Mouse (Mus musculus): ENCODE data around the gene Ryr3. TPM values are rescaled to one million over a fixed set of nuclear protein-coding genes. Genes with fewer than 3 reads are reported as not detected.

Ryr3 gene
- total and polyA plus RNA-seq, 3 experiments, result 0.33 TPM; not detected in 2

DNA sequence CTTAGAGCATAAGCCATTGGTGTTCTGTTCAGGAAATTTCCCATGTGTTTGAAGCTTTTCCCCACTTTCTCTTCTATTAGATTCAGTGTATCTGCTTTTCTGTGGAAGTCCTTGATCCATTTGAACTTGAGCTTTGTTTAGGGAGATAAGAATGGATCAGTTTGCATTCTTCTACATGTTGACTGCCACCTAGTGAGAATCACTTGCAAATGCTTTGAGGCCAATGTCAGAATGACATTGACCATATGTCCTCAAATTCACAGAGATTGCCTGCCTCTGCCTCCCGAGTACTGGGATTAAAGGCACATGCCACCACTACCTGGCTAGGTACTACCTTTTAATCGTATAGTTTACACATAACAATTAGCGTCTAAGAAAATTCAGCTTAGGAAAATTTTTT lies 604.3 kb downstream of the Ryr3 start:
- ATAC-seq (ENCODE audit: extremely low read depth, insufficient number of reproducible peaks, low FRiP score, poor library complexity, severe bottlenecking) (peak; percentile 45; the same call in 1 of the 2 replicates), DNase-seq (ENCODE audit: low spot score) (no peak)
- no peaks in the 10 kb centered on the region for H3K4me1 ChIP-seq (ENCODE audit: insufficient read depth, low read depth, low read length)

DNA sequence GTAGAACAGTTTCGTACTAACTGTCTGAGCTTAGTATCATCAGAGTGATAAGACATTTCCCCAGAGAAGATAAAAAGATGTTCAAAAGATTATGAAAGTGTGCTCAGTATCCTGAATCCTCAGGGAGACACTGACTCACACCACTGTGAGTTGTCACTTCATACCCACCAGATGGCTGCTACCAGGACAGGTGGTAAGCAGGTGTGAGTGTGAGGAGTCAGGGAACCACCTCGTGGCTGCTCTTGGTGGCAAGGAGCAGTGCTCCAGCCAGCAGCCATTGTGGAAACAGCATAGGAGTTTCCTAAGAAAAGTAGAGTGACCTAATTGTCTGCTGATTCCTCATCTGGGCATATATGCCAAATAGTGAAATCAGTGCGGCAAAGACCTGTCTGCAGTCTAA lies 610.4 kb downstream of the Ryr3 start:
- Histone ChIP-seq H3K4me1 (ENCODE audit: insufficient read depth, low read depth, low read length) (no peaks in the 10 kb centered on the region), H3K36me3 (replicated peaks) (peaks cover 2% of the 10 kb centered on the region), H3K27me3 (ENCODE audit: insufficient read depth, low read length) (no peaks in the 10 kb centered on the region), H3K9me3 (replicated peaks) (no peaks in the 10 kb centered on the region), H3K4me3 (ENCODE audit: low read depth, low read length) (no peak overlapping the region)
- no peak for DNase-seq (ENCODE audit: low spot score)
- no peak for ATAC-seq (ENCODE audit: extremely low read depth, insufficient number of reproducible peaks, low FRiP score, poor library complexity, severe bottlenecking)
- TF ChIP-seq CTCF (IDR thresholded peaks at IDR 0.05; ENCODE audit: low read depth, low read length), result no peak
- TF ChIP-seq POLR2AphosphoS5 (IDR thresholded peaks at IDR 0.05; ENCODE audit: insufficient replicate concordance, low read depth, low read length), result no peak
- no peak for TF ChIP-seq GATA1 (IDR thresholded peaks at IDR 0.05; ENCODE audit: borderline replicate concordance, low read length)
- TF ChIP-seq TAL1 (conservative IDR thresholded peaks at IDR 0.05; ENCODE audit: low read depth, low read length), result no peak
- TF ChIP-seq GATA2 (IDR thresholded peaks at IDR 0.05; ENCODE audit: borderline replicate concordance, low read depth, low read length), result no peak

More for the DNA sequence above, 604.3 kb downstream of the Ryr3 start:
- TF ChIP-seq GATA1 (IDR thresholded peaks at IDR 0.05; ENCODE audit: borderline replicate concordance, low read length), result no peak
- no peak for TF ChIP-seq POLR2AphosphoS5 (IDR thresholded peaks at IDR 0.05; ENCODE audit: insufficient replicate concordance, low read depth, low read length)
- TF ChIP-seq GATA2 (IDR thresholded peaks at IDR 0.05; ENCODE audit: borderline replicate concordance, low read depth, low read length), result no peak
- no peak for TF ChIP-seq CTCF (IDR thresholded peaks at IDR 0.05; ENCODE audit: low read depth, low read length)
- TF ChIP-seq TAL1 (conservative IDR thresholded peaks at IDR 0.05; ENCODE audit: low read depth, low read length), result no peak
- no peaks in the 10 kb centered on the region for H3K27me3 ChIP-seq (ENCODE audit: insufficient read depth, low read length)
- no peaks in the 10 kb centered on the region for H3K9me3 ChIP-seq (replicated peaks)
- H3K4me3 ChIP-seq (ENCODE audit: low read depth, low read length), result no peak overlapping the region
- peaks cover 3% of the 10 kb centered on the region for H3K36me3 ChIP-seq (replicated peaks)

DNA sequence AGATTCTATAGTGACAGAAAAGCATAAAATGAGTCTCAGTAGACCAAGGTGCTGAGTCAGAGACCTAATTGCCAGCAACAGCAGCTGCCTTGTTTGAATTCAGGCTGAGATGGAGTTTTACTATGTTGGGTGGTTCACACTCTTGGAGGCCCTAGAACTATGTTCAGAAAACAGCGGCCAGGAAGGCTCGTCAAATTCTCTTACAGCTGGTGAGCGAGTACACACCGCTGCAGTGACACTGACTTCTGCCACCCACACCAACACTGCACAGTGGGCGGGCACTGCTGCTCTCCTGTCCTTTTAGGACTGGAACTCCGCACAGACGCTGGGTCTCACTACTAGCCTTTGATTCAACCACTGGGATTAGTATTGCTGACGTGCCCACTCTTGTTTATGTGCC lies 614.4 kb downstream of the Ryr3 start:
- H3K9me3 ChIP-seq (replicated peaks), result no peaks in the 10 kb centered on the region
- no peaks in the 10 kb centered on the region for H3K4me1 ChIP-seq (ENCODE audit: insufficient read depth, low read depth, low read length)
- no peak overlapping the region for H3K4me3 ChIP-seq (ENCODE audit: low read depth, low read length)
- TF ChIP-seq GATA1 (IDR thresholded peaks at IDR 0.05; ENCODE audit: borderline replicate concordance, low read length) (no peak), GATA2 (IDR thresholded peaks at IDR 0.05; ENCODE audit: borderline replicate concordance, low read depth, low read length) (no peak), CTCF (IDR thresholded peaks at IDR 0.05; ENCODE audit: low read depth, low read length) (no peak), TAL1 (conservative IDR thresholded peaks at IDR 0.05; ENCODE audit: low read depth, low read length) (no peak), POLR2AphosphoS5 (IDR thresholded peaks at IDR 0.05; ENCODE audit: insufficient replicate concordance, low read depth, low read length) (no peak)
- no peak for ATAC-seq (ENCODE audit: extremely low read depth, insufficient number of reproducible peaks, low FRiP score, poor library complexity, severe bottlenecking)
- peaks cover 2% of the 10 kb centered on the region for H3K36me3 ChIP-seq (replicated peaks)
- DNase-seq (ENCODE audit: low spot score), result no peak
- no peaks in the 10 kb centered on the region for H3K27me3 ChIP-seq (ENCODE audit: insufficient read depth, low read length)

DNA sequence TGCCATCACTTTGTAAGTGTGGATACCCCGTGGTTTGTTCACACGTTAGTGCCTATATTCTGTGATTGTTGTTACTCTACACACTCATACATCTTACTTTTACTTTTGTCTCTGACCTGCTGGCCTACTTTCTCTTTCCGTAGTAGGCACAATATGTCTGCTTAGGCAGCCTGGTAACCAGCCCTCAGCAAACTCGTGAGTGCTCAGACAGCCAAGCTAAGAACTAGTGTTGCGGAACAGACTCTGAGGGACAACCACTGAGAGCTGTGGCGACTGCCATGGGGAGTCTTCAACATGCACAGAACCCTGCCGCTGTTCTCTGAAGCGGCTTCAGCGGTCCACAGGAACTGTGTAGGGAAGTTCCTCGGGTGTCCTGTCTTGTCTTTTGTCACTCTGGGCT lies 616.7 kb downstream of the Ryr3 start:
- DNase-seq (ENCODE audit: low spot score) (no peak), ATAC-seq (ENCODE audit: extremely low read depth, insufficient number of reproducible peaks, low FRiP score, poor library complexity, severe bottlenecking) (no peak)
- no peaks in the 10 kb centered on the region for H3K9me3 ChIP-seq (replicated peaks)
- H3K4me1 ChIP-seq (ENCODE audit: insufficient read depth, low read depth, low read length), result no peaks in the 10 kb centered on the region
- no peak overlapping the region for H3K4me3 ChIP-seq (ENCODE audit: low read depth, low read length)
- H3K36me3 ChIP-seq (replicated peaks), result peaks cover 2% of the 10 kb centered on the region
- no peak for TF ChIP-seq POLR2AphosphoS5 (IDR thresholded peaks at IDR 0.05; ENCODE audit: insufficient replicate concordance, low read depth, low read length)
- no peak for TF ChIP-seq TAL1 (conservative IDR thresholded peaks at IDR 0.05; ENCODE audit: low read depth, low read length)
- TF ChIP-seq GATA2 (IDR thresholded peaks at IDR 0.05; ENCODE audit: borderline replicate concordance, low read depth, low read length), result no peak
- no peaks in the 10 kb centered on the region for H3K27me3 ChIP-seq (ENCODE audit: insufficient read depth, low read length)

DNA sequence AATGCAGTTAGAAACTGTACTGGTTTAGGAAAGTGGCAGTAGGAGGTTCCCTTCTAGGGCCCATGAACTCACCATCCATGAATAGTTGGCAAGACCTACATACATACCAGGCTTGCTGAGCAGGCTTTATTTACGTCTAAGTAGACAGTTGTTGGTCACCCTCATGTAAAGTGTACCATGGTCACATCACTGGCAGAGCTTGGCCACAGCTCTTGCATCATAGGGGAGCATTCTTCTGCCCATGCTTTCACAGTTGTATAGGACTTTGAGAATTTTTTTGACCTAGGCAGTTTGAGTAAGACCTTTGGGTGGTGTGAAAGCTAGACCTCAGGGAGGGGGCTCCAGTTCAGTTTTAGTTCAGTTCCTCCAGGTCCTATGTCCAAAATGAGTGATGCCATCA lies 619.8 kb downstream of the Ryr3 start:
- ATAC-seq (ENCODE audit: extremely low read depth, insufficient number of reproducible peaks, low FRiP score, poor library complexity, severe bottlenecking), result no peak

DNA sequence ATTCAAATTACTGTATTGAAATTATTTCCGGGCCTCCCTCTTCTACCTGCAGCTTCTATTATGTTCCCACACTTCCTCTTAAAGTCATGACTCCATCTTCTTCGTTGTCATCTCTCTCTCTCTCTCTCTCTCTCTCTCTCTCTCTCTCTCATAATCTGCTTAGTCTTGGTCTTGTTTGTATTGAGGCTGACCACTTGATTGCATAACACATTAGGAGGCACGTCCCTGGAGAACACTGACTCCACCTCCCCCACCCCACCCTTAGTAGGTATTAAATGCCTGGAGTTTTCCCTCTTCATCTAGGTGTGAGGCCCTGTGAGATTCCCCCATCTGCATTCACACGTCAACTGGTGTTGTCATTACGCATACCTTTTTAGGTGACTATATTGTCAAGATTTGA lies 620.5 kb downstream of the Ryr3 start:
- H3K27me3 ChIP-seq (ENCODE audit: insufficient read depth, low read length), result no peaks in the 10 kb centered on the region
- TF ChIP-seq GATA2 (IDR thresholded peaks at IDR 0.05; ENCODE audit: borderline replicate concordance, low read depth, low read length) (no peak), POLR2AphosphoS5 (IDR thresholded peaks at IDR 0.05; ENCODE audit: insufficient replicate concordance, low read depth, low read length) (no peak), GATA1 (IDR thresholded peaks at IDR 0.05; ENCODE audit: borderline replicate concordance, low read length) (no peak), CTCF (IDR thresholded peaks at IDR 0.05; ENCODE audit: low read depth, low read length) (no peak), TAL1 (conservative IDR thresholded peaks at IDR 0.05; ENCODE audit: low read depth, low read length) (no peak)
- ATAC-seq (ENCODE audit: extremely low read depth, insufficient number of reproducible peaks, low FRiP score, poor library complexity, severe bottlenecking), result no peak
- H3K4me3 ChIP-seq (ENCODE audit: low read depth, low read length), result no peak overlapping the region
- no peaks in the 10 kb centered on the region for H3K36me3 ChIP-seq (replicated peaks)
- peaks cover 4% of the 10 kb centered on the region; the same call in 1 of the 2 replicates for H3K4me1 ChIP-seq (ENCODE audit: insufficient read depth, low read depth, low read length)
- H3K9me3 ChIP-seq (replicated peaks), result no peaks in the 10 kb centered on the region
- no peak for DNase-seq (ENCODE audit: low spot score)

More for the DNA sequence above, 619.8 kb downstream of the Ryr3 start:
- no peak overlapping the region for H3K4me3 ChIP-seq (ENCODE audit: low read depth, low read length)
- no peak for DNase-seq (ENCODE audit: low spot score)
- no peaks in the 10 kb centered on the region for H3K36me3 ChIP-seq (replicated peaks)
- H3K27me3 ChIP-seq (ENCODE audit: insufficient read depth, low read length), result no peaks in the 10 kb centered on the region
- peaks cover 4% of the 10 kb centered on the region; the same call in 1 of the 2 replicates for H3K4me1 ChIP-seq (ENCODE audit: insufficient read depth, low read depth, low read length)
- TF ChIP-seq POLR2AphosphoS5 (IDR thresholded peaks at IDR 0.05; ENCODE audit: insufficient replicate concordance, low read depth, low read length) (no peak), TAL1 (conservative IDR thresholded peaks at IDR 0.05; ENCODE audit: low read depth, low read length) (no peak), GATA2 (IDR thresholded peaks at IDR 0.05; ENCODE audit: borderline replicate concordance, low read depth, low read length) (no peak), CTCF (IDR thresholded peaks at IDR 0.05; ENCODE audit: low read depth, low read length) (no peak), GATA1 (IDR thresholded peaks at IDR 0.05; ENCODE audit: borderline replicate concordance, low read length) (no peak)
- H3K9me3 ChIP-seq (replicated peaks), result no peaks in the 10 kb centered on the region

Measured in G1E (cell line).